ENCODE assay signal across 8 mouse cellular contexts in the genomic region with DNA sequence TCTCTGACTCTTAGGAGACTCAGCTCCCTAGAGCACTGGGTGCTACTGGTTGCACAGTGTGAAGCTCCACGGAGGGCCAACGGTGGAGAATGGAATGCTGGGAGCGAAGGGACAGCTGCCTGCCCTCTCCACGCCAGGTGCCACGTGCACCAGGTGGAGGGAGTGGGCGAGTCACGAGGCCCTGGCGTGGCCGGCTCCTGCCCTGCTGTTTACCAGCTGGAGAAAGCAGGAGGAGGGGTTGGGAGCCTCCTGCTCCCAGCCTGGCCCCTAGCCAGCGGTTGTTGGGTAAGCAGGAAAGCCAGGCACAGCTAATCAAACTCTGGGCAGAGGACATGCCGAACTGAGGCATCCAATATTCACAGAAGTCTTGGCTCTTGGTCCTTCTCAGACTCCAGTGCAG. TPM values are rescaled to one million over a fixed set of nuclear protein-coding genes. Genes with fewer than 3 reads are reported as not detected.
DNase-seq lines count a peak whose midpoint lies in the region; ATAC-seq and TF ChIP-seq lines count a peak whose summit lies in the region.

No protein-coding gene starts in this region.

- no peaks in the 10 kb centered on the region for H3K27me3 ChIP-seq in hindbrain, embryonic 14.5 days (ENCODE audit: control insufficient read depth, insufficient read depth, low read length)
- peaks cover 27% of the 10 kb centered on the region for H3K27me3 ChIP-seq in midbrain, embryonic 12.5 days
- no peaks in the 10 kb centered on the region for H3K27me3 ChIP-seq in stomach, postnatal 0 days (ENCODE audit: control insufficient read depth, insufficient read depth, low read length)

- DNase-seq in Muller cell, postnatal 12 days (ENCODE audit: inconsistent ontology term) = peak; percentile 83
- peak; percentile 76 to 91 for DNase-seq in gastrocnemius, adult 8-10 months (ENCODE audit: low spot score in 2 of 2)
- peak; percentile 64 for DNase-seq in hindbrain, embryonic 14.5 days (ENCODE audit: low spot score)
- DNase-seq in left cerebral cortex, postnatal 4 days = peak; percentile 95
- DNase-seq in stomach, postnatal 0 days (ENCODE audit: low spot score) = peak; percentile 96

- intact Hi-C loops in left cerebral cortex, postnatal 4 days (cut with DNase I) = no loop called here

- H3K4me1 ChIP-seq in brown adipose tissue, adult 24 weeks (ENCODE audit: control insufficient read depth, insufficient read depth, insufficient read length, low read length) = peaks cover 2% of the 10 kb centered on the region; the same call in 1 of the 2 replicates
- H3K4me1 ChIP-seq in hindbrain, embryonic 14.5 days (replicated peaks; ENCODE audit: control insufficient read depth, insufficient read depth, low read length) = peaks cover 13% of the 10 kb centered on the region; the same call in 1 of the 2 replicates
- H3K4me1 ChIP-seq in midbrain, embryonic 12.5 days = peaks cover 24% of the 10 kb centered on the region
- H3K4me1 ChIP-seq in stomach, postnatal 0 days (replicated peaks; ENCODE audit: control insufficient read depth, insufficient read depth) = no peaks in the 10 kb centered on the region

- TF ChIP-seq EP300 in stomach, postnatal 0 days (optimal IDR thresholded peaks at IDR 0.05) = no peak

- no peak overlapping the region for H3K27ac ChIP-seq in brown adipose tissue, adult 24 weeks (replicated peaks; ENCODE audit: low read depth, low read length)
- H3K27ac ChIP-seq in hindbrain, embryonic 14.5 days = no peak overlapping the region
- H3K27ac ChIP-seq in midbrain, embryonic 12.5 days (replicated peaks) = no peak overlapping the region
- H3K27ac ChIP-seq in stomach, postnatal 0 days (replicated peaks) = peak overlapping the region; percentile 61; the same call in 1 of the 2 replicates

- TF ChIP-seq CTCF in stomach, postnatal 0 days (IDR thresholded peaks at IDR 0.05; ENCODE audit: low read depth) = no peak

- ATAC-seq in hindbrain, embryonic 14.5 days (ENCODE audit: low FRiP score) = peak; percentile 35
- peak; percentile 17; the same call in 1 of the 2 replicates for ATAC-seq in midbrain, embryonic 12.5 days (ENCODE audit: low FRiP score, low read depth)
- ATAC-seq in stomach, postnatal 0 days (ENCODE audit: low FRiP score, low TSS enrichment) = peak; percentile 86
- ATAC-seq in CD4-positive, CD25-positive, alpha-beta regulatory T cell, adult 4 months = no peak

- peak overlapping the region; percentile 37 for H3K4me2 ChIP-seq in hindbrain, embryonic 14.5 days (replicated peaks)
- peak overlapping the region; percentile 30 for H3K4me2 ChIP-seq in midbrain, embryonic 12.5 days (replicated peaks)
- H3K4me2 ChIP-seq in stomach, postnatal 0 days (replicated peaks; ENCODE audit: low read depth) = peak overlapping the region; percentile 29

- no peaks in the 10 kb centered on the region for H3K36me3 ChIP-seq in hindbrain, embryonic 14.5 days (replicated peaks; ENCODE audit: control insufficient read depth, insufficient read depth)
- H3K36me3 ChIP-seq in midbrain, embryonic 12.5 days = no peaks in the 10 kb centered on the region
- H3K36me3 ChIP-seq in stomach, postnatal 0 days (ENCODE audit: control insufficient read depth, insufficient read depth, low read length) = no peaks in the 10 kb centered on the region

- peak overlapping the region; percentile 10; the same call in 1 of the 2 replicates for H3K4me3 ChIP-seq in brown adipose tissue, adult 24 weeks (ENCODE audit: insufficient read depth, low read depth, low read length)
- H3K4me3 ChIP-seq in hindbrain, embryonic 14.5 days (replicated peaks; ENCODE audit: low read length) = no peak overlapping the region
- H3K4me3 ChIP-seq in midbrain, embryonic 12.5 days = no peak overlapping the region
- no peak overlapping the region; the same call in 1 of the 2 replicates for H3K4me3 ChIP-seq in stomach, postnatal 0 days (ENCODE audit: low read depth, low read length)

- 6% methylated on average over 11 of the region's 11 CpGs for WGBS in hindbrain, embryonic 14.5 days
- 7% methylated on average over 11 of the region's 11 CpGs for WGBS in midbrain, embryonic 12.5 days
- WGBS in stomach, postnatal 0 days = 2% methylated on average over 11 of the region's 11 CpGs

- H3K9me3 ChIP-seq in hindbrain, embryonic 14.5 days (ENCODE audit: control insufficient read depth, low read length) = no peaks in the 10 kb centered on the region
- no peaks in the 10 kb centered on the region for H3K9me3 ChIP-seq in midbrain, embryonic 12.5 days
- H3K9me3 ChIP-seq in stomach, postnatal 0 days (ENCODE audit: control insufficient read depth, low read length) = no peaks in the 10 kb centered on the region

- H3K9ac ChIP-seq in hindbrain, embryonic 14.5 days = no peak overlapping the region
- H3K9ac ChIP-seq in midbrain, embryonic 12.5 days (replicated peaks) = no peak overlapping the region
- peak overlapping the region; percentile 18 for H3K9ac ChIP-seq in stomach, postnatal 0 days (ENCODE audit: low read length)

RNA-seq across cellular contexts. Expression of gene Rorc, which starts 1.0 kb away (rescaled TPM):
- polyA plus RNA-seq in brown adipose tissue, adult 24 weeks (2012; ENCODE audit: insufficient read depth, insufficient read length, missing spikeins) = 40.2 and 47.9 TPM in 2 replicates
- 100 to 1,000 TPM in 3 of 4 experiments, 10 to 100 TPM in 1; 97.2 to 109 (median 105) TPM for total RNA-seq in gastrocnemius, adult 8-10 months (2022)
- 0.36 and 0.57 TPM in 2 replicates for polyA plus RNA-seq in hindbrain, embryonic 14.5 days (2014; fragmentation: Nextera tagmentation; extraction: Ambion mirVana)
- total RNA-seq in left cerebral cortex, postnatal 4 days (2021) = under 1 TPM in 1 of 2 experiments, not detected in 1; 0.16 TPM
- polyA plus RNA-seq in midbrain, embryonic 12.5 days (2016; fragmentation: Nextera tagmentation; extraction: Ambion mirVana) = 0.18 and 0.28 TPM in 2 replicates
- 7.5 and 8.8 TPM in 2 replicates for polyA plus RNA-seq in stomach, postnatal 0 days (2015; fragmentation: Nextera tagmentation; extraction: Ambion mirVana)
- polyA plus RNA-seq in CD4-positive, CD25-positive, alpha-beta regulatory T cell, adult 4 months (2017; shearing (Covaris generic)) = 1 to 10 TPM; 4.4 to 7.4 TPM

RNA-seq across cellular contexts. Expression of gene C2cd4d, which starts 9.4 kb away (rescaled TPM):
- 0.88 TPM in 1 of 2 replicates, not detected in the other for polyA plus RNA-seq in brown adipose tissue, adult 24 weeks (2012; ENCODE audit: insufficient read depth, insufficient read length, missing spikeins)
- not detected for total RNA-seq in gastrocnemius, adult 8-10 months (2022)
- polyA plus RNA-seq in hindbrain, embryonic 14.5 days (2014; fragmentation: Nextera tagmentation; extraction: Ambion mirVana) = 2.6 and 4.1 TPM in 2 replicates
- total RNA-seq in left cerebral cortex, postnatal 4 days (2021) = under 1 TPM; 0.38 to 0.81 TPM
- 1.9 and 3.3 TPM in 2 replicates for polyA plus RNA-seq in midbrain, embryonic 12.5 days (2016; fragmentation: Nextera tagmentation; extraction: Ambion mirVana)
- 0.82 and 1.5 TPM in 2 replicates for polyA plus RNA-seq in stomach, postnatal 0 days (2015; fragmentation: Nextera tagmentation; extraction: Ambion mirVana)
- not detected for polyA plus RNA-seq in CD4-positive, CD25-positive, alpha-beta regulatory T cell, adult 4 months (2017; shearing (Covaris generic))

RNA-seq across cellular contexts. Expression of gene Lingo4, which starts 26.7 kb away (rescaled TPM):
- 0.28 and 0.71 TPM in 2 replicates for polyA plus RNA-seq in brown adipose tissue, adult 24 weeks (2012; ENCODE audit: insufficient read depth, insufficient read length, missing spikeins)
- under 1 TPM; 0.29 to 0.40 (median 0.33) TPM for total RNA-seq in gastrocnemius, adult 8-10 months (2022)
- 0.94 and 1.1 TPM in 2 replicates for polyA plus RNA-seq in hindbrain, embryonic 14.5 days (2014; fragmentation: Nextera tagmentation; extraction: Ambion mirVana)
- total RNA-seq in left cerebral cortex, postnatal 4 days (2021) = 1 to 10 TPM; 1.5 to 1.7 TPM
- polyA plus RNA-seq in midbrain, embryonic 12.5 days (2016; fragmentation: Nextera tagmentation; extraction: Ambion mirVana) = 0.68 and 0.71 TPM in 2 replicates
- polyA plus RNA-seq in stomach, postnatal 0 days (2015; fragmentation: Nextera tagmentation; extraction: Ambion mirVana) = 0.42 TPM in 2 replicates
- under 1 TPM; 0.40 to 0.48 TPM for polyA plus RNA-seq in CD4-positive, CD25-positive, alpha-beta regulatory T cell, adult 4 months (2017; shearing (Covaris generic))

RNA-seq across cellular contexts. Expression of gene Them5, which starts 29.7 kb away (rescaled TPM):
- polyA plus RNA-seq in brown adipose tissue, adult 24 weeks (2012; ENCODE audit: insufficient read depth, insufficient read length, missing spikeins) = not detected in 2 replicates
- not detected for total RNA-seq in gastrocnemius, adult 8-10 months (2022)
- not detected in 2 replicates for polyA plus RNA-seq in hindbrain, embryonic 14.5 days (2014; fragmentation: Nextera tagmentation; extraction: Ambion mirVana)
- not detected for total RNA-seq in left cerebral cortex, postnatal 4 days (2021)
- polyA plus RNA-seq in midbrain, embryonic 12.5 days (2016; fragmentation: Nextera tagmentation; extraction: Ambion mirVana) = not detected in 2 replicates
- polyA plus RNA-seq in stomach, postnatal 0 days (2015; fragmentation: Nextera tagmentation; extraction: Ambion mirVana) = 126 and 146 TPM in 2 replicates
- polyA plus RNA-seq in CD4-positive, CD25-positive, alpha-beta regulatory T cell, adult 4 months (2017; shearing (Covaris generic)) = not detected

RNA-seq across cellular contexts. Expression of gene Tdrkh, which starts 41.4 kb away (rescaled TPM):
- 24.3 and 29.6 TPM in 2 replicates for polyA plus RNA-seq in brown adipose tissue, adult 24 weeks (2012; ENCODE audit: insufficient read depth, insufficient read length, missing spikeins)
- total RNA-seq in gastrocnemius, adult 8-10 months (2022) = 1 to 10 TPM; 5.3 to 6.6 (median 6.1) TPM
- polyA plus RNA-seq in hindbrain, embryonic 14.5 days (2014; fragmentation: Nextera tagmentation; extraction: Ambion mirVana) = 45.8 and 53.5 TPM in 2 replicates
- 10 to 100 TPM; 46.8 to 51.0 TPM for total RNA-seq in left cerebral cortex, postnatal 4 days (2021)
- polyA plus RNA-seq in midbrain, embryonic 12.5 days (2016; fragmentation: Nextera tagmentation; extraction: Ambion mirVana) = 54.7 and 63.6 TPM in 2 replicates
- 3.8 and 4.0 TPM in 2 replicates for polyA plus RNA-seq in stomach, postnatal 0 days (2015; fragmentation: Nextera tagmentation; extraction: Ambion mirVana)
- polyA plus RNA-seq in CD4-positive, CD25-positive, alpha-beta regulatory T cell, adult 4 months (2017; shearing (Covaris generic)) = 10 to 100 TPM; 11.4 to 11.6 TPM
